Mouse (Mus musculus) C2C12 (cell line): ENCODE data around the gene Mthfsd. TPM values are rescaled to one million over a fixed set of nuclear protein-coding genes. Genes with fewer than 3 reads are reported as not detected.

ENCODE experiments used
- H3K27me3 ChIP-seq: one replicate; pipeline ENCODE4 v1.6.1; 2011; ENCODE audit not compliant: control insufficient read depth, insufficient read depth, insufficient read length
- H3K36me3 ChIP-seq: one replicate; pipeline ENCODE4 v1.6.1; 2011; ENCODE audit not compliant: control insufficient read depth, insufficient read depth
- H3K4me3 ChIP-seq: one replicate; pipeline ENCODE4 v1.5.1; 2011; ENCODE audit warnings: mild to moderate bottlenecking, control low read depth; ENCODE audit not compliant: poor library complexity, insufficient read depth, severe bottlenecking
- H3K79me2 ChIP-seq: one replicate; pipeline ENCODE4 v1.6.1; 2011; ENCODE audit not compliant: control insufficient read depth, insufficient read depth
- H3K79me3 ChIP-seq: one replicate; pipeline ENCODE4 v1.6.1; 2011; ENCODE audit warnings: low read depth, control low read depth
- H3ac ChIP-seq: one replicate; pipeline ENCODE3; 2011; ENCODE audit warnings: low read depth; ENCODE audit not compliant: control insufficient read depth, insufficient read length
- CEBPB ChIP-seq: IDR thresholded peaks from one replicate; pipeline ENCODE4 v1.6.1; 2011; ENCODE audit warnings: low read depth, mild to moderate bottlenecking, control low read depth, moderate library complexity
- CTCF ChIP-seq: IDR thresholded peaks from one replicate; pipeline ENCODE4 v1.5.1; 2011; ENCODE audit not compliant: control insufficient read depth, insufficient read depth, insufficient read length
- FOSL1 ChIP-seq: IDR thresholded peaks from one replicate; pipeline ENCODE4 v1.8.0; 2011; ENCODE audit warnings: mild to moderate bottlenecking, low read length; ENCODE audit not compliant: poor library complexity, insufficient read depth, severe bottlenecking
- MAX ChIP-seq: IDR thresholded peaks from one replicate; pipeline ENCODE4 v1.6.1; 2011; ENCODE audit warnings: mild to moderate bottlenecking, control low read depth
- MYOD1 ChIP-seq: IDR thresholded peaks from one replicate; pipeline ENCODE4 v1.6.1; 2011; ENCODE audit warnings: low read depth; ENCODE audit not compliant: control insufficient read depth, insufficient read length
- MYOG ChIP-seq: IDR thresholded peaks from one replicate; pipeline ENCODE4 v1.6.1; 2011; ENCODE audit not compliant: control insufficient read depth, insufficient read length; ENCODE audit errors: extremely low read depth
- USF1 ChIP-seq: IDR thresholded peaks from one replicate; pipeline ENCODE4 v1.6.1; 2011; ENCODE audit warnings: low read depth, mild to moderate bottlenecking, control low read depth, moderate library complexity
- polyA plus RNA-seq: library from polyadenylated mRNA; unstranded; fragments of >200 nt; fragmentation: generic; extraction: Trizol; gene quantifications from one replicate; pipeline ENCODE4 v1.2.1, GENCODE M21; 2012; ENCODE audit warnings: missing spikeins

Gene Mthfsd
- polyA plus RNA-seq, 1 experiment = 22.7 TPM

DNA sequence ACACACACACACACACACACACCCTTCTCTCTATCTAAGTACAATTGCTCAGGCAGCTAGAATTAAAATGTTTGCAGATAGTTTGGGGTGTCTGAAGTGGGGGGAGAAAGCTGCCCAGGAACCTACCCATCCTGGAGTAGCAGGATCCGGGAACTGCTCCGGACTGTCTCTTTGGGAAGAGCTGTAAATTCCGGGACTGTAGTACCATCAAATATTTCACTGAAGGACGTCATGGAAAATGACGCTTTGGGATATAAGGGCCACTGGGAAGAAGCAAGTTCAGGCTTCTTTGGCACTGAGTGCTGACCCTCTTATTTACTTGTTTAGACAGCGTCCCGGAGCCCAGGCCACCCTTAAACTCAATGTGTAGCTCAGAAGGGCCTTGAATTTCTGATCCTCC is 29.0 kb downstream of the Mthfsd start:
- H3K36me3 ChIP-seq = no peaks in the 10 kb centered on the region
- no peaks in the 10 kb centered on the region for H3K79me3 ChIP-seq
- no peaks in the 10 kb centered on the region for H3K79me2 ChIP-seq
- H3ac ChIP-seq = no peak overlapping the region
- no peak overlapping the region for H3K4me3 ChIP-seq
- TF ChIP-seq MAX (no peak), USF1 (no peak), MYOG (no peak), CTCF (no peak), FOSL1 (no peak), CEBPB (no peak), MYOD1 (no peak)
- peaks cover 94% of the 10 kb centered on the region for H3K27me3 ChIP-seq

DNA sequence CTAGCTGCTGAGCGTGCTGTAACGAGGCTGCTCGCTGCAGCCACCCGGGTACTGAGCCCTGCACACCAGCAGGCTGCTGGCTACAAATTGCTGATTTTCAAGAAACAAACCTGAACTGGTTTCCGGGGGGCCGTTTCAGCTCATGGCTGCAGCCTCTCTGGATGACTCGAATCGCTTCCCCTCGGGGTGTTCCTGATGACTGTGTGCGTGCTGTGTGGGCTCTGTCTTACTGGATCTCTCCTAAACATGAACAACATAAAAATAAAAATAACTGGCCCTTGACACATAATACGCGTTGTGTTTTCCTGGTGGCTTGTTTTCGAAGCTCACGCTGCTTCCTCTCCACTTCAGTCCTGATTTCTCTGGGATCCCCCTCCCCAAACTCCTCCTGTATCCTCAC is 29.5 kb downstream of the Mthfsd start:
- H3K27me3 ChIP-seq = peaks cover 94% of the 10 kb centered on the region
- H3K4me3 ChIP-seq = no peak overlapping the region
- TF ChIP-seq USF1 = no peak
- no peak for TF ChIP-seq CTCF
- no peak for TF ChIP-seq MYOD1
- no peak for TF ChIP-seq FOSL1
- no peak for TF ChIP-seq MYOG
- TF ChIP-seq MAX = no peak
- TF ChIP-seq CEBPB = no peak
- H3ac ChIP-seq = no peak overlapping the region
- no peaks in the 10 kb centered on the region for H3K36me3 ChIP-seq
- H3K79me3 ChIP-seq = no peaks in the 10 kb centered on the region
- no peaks in the 10 kb centered on the region for H3K79me2 ChIP-seq

DNA sequence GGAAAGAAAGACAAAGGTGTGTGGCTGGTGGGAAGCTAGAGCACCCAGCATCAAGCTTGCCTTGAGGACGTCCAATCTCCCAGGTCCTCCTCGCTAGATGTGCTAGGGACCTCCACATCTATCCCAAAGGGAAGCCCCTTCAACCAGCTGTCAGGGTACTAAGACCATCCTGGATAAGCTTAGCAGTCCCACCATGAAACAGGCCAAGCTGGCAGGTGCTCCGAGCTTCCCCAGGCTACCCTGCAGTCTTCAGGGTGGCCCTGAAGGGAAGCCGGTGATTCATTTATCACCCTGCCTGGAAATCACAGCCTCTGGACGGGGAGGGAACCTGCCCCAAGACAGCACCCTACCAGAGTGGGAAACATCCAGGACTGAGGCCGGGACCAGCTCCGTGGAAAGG is 31.6 kb downstream of the Mthfsd start:
- Histone ChIP-seq H3K36me3 (no peaks in the 10 kb centered on the region), H3K4me3 (no peak overlapping the region), H3ac (no peak overlapping the region), H3K79me2 (no peaks in the 10 kb centered on the region), H3K27me3 (peaks cover 94% of the 10 kb centered on the region), H3K79me3 (no peaks in the 10 kb centered on the region)
- TF ChIP-seq FOSL1 (no peak), CEBPB (no peak), MAX (no peak), CTCF (no peak), MYOG (no peak), MYOD1 (no peak), USF1 (no peak)

DNA sequence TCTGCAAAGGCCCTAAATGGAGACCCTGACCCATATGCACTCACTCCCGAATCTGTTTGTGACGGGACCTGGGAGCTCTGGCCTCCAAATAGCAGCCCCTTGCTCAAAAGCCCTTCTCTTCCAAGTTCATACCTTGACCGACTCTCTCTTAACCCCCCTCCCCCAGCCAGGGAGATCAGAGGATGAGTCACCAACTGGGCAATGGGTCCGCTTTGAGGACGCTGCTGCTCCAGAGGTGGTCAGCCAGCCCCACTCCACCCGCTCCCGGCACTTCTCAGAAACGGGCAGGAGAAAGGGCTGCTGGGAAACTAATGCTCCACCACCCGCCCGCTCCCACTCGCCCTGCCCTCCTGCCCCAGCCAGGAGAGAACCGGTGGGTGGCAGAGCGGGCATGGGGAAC is 32.3 kb downstream of the Mthfsd start:
- no peak for TF ChIP-seq MAX
- no peak for TF ChIP-seq CTCF
- no peak for TF ChIP-seq CEBPB
- no peak for TF ChIP-seq MYOD1
- no peak for TF ChIP-seq MYOG
- TF ChIP-seq FOSL1 = no peak
- no peak for TF ChIP-seq USF1
- Histone ChIP-seq H3ac (no peak overlapping the region), H3K27me3 (peaks cover 94% of the 10 kb centered on the region), H3K79me3 (no peaks in the 10 kb centered on the region), H3K36me3 (no peaks in the 10 kb centered on the region), H3K79me2 (no peaks in the 10 kb centered on the region), H3K4me3 (no peak overlapping the region)

DNA sequence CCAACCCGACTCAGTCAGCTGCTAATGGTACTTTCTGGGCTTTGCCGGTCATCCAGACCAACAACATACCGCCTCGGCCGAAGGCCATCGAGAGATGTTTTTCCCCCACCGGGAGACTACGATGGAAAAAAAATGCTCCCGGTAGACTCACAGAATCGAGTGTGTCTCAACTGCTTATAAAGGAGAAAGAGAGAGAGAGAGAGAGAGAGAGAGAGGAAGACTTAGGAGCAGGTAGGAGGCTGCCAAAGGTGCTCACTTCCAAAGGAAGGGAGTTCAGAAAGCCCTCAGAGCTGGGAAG is 33.4 kb downstream of the Mthfsd start:
- H3ac ChIP-seq = no peak overlapping the region
- H3K79me2 ChIP-seq = no peaks in the 10 kb centered on the region
- no peak overlapping the region for H3K4me3 ChIP-seq
- no peaks in the 10 kb centered on the region for H3K79me3 ChIP-seq
- TF ChIP-seq FOSL1 = no peak
- no peak for TF ChIP-seq CTCF
- no peak for TF ChIP-seq MYOD1
- no peak for TF ChIP-seq CEBPB
- TF ChIP-seq MYOG = no peak
- TF ChIP-seq USF1 = no peak
- TF ChIP-seq MAX = no peak
- H3K27me3 ChIP-seq = peaks cover 94% of the 10 kb centered on the region
- no peaks in the 10 kb centered on the region for H3K36me3 ChIP-seq

DNA sequence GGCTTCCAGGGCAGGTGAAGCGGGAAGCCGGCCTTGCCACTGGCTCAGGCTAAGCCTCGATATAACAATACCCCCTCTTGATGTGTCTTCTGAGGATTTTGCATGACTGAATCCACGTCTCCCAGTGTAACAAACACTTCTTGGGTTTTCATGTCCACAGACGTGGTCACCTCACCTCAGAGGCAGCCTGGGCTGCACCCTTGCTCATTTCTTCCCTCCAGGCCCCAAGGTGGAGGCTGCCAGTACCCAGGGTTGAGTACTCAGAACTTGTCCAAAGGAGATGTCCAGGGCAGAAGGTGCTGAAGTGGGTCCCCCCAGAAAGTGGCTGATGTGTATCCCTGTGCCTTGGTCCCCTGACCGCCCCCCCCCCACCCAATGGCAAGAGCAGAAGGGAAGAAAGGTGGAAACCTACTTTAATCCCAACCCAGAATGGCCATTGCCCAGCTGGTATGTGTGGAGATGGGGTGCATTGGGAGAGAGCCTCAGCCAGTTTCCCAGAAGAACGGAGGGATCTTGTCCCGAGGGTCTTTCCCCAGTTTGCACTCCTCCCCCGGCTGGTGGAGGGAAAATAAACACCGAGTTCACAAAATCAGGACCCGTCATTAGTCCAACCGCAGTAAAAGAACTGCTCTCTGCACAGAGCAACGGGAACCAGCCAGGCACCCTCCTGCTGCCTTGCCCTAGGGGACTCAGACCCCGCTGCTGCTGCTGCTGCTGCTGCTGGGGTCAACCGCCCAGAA is 33.9 kb downstream of the Mthfsd start:
- Histone ChIP-seq H3K27me3 (peaks cover 94% of the 10 kb centered on the region), H3ac (no peak overlapping the region), H3K36me3 (no peaks in the 10 kb centered on the region), H3K79me3 (no peaks in the 10 kb centered on the region), H3K4me3 (no peak overlapping the region), H3K79me2 (no peaks in the 10 kb centered on the region)
- no peak for TF ChIP-seq MAX
- TF ChIP-seq FOSL1 = no peak
- no peak for TF ChIP-seq CTCF
- no peak for TF ChIP-seq MYOD1
- no peak for TF ChIP-seq CEBPB
- TF ChIP-seq MYOG = no peak
- TF ChIP-seq USF1 = no peak
